ENCODE assay signal across 15 mouse cellular contexts in genomic region chr16:11282655-11283232, GRCm38 (mm10). TPM values are rescaled to one million over a fixed set of nuclear protein-coding genes. Genes with fewer than 3 reads are reported as not detected.
DNase-seq lines count a peak whose midpoint lies in the region; TF ChIP-seq lines count a peak whose summit lies in the region.
"Had no signal": no experiment of that assay in that cellular context is flagged by ENCODE, and none has a peak within 500 bp of the region (broad histone marks: within the 10 kb centered on the region; RNA-seq: fewer than 3 reads in every experiment).

No protein-coding gene starts in this region.

- intact Hi-C loops in gastrocnemius, postnatal 14 days (cut with DNase I; ENCODE audit: low total_unique reads): no loop called here

- TF ChIP-seq POLR2A in brain, embryonic 14.5 days (IDR thresholded peaks at IDR 0.05; ENCODE audit: borderline replicate concordance, extremely low read depth, insufficient read depth, insufficient read length, poor library complexity, severe bottlenecking): no peak

- peak; percentile 11 for DNase-seq in kidney, adult 11 months
- DNase-seq in kidney, postnatal 14 days: no peak
- DNase-seq in A20 (ENCODE audit: low read depth, low spot score): peak; percentile 41
- peak; percentile 0 for DNase-seq in brain, embryonic 14.5 days (ENCODE audit: low read depth)
- DNase-seq in layer of hippocampus, postnatal 10 days (ENCODE audit: low spot score in 2 of 2): peak; percentile 19 to 20
- DNase-seq in gastrocnemius, postnatal 14 days: no peak
- no peak for DNase-seq in gastrocnemius, postnatal 10 days
- no peak for DNase-seq in embryo, embryonic 11 days
- DNase-seq: cerebellum, postnatal 25 days; gastrocnemius, adult 2 months; liver, embryonic 13.5 days had no signal

- no peak for TF ChIP-seq CTCF in brain, embryonic 14.5 days (IDR thresholded peaks at IDR 0.05; ENCODE audit: borderline replicate concordance, extremely low read depth, insufficient read depth, insufficient read length)

RNA-seq across cellular contexts. Expression of gene Gspt1, which starts 28.6 kb away (rescaled TPM):
- 34.3 and 54.9 TPM in 2 replicates for polyA plus RNA-seq in brain, embryonic 14.5 days (2012; rRNA removed)
- 100 to 1,000 TPM; 101 to 107 TPM for total RNA-seq in layer of hippocampus, postnatal 10 days (2021)
- 10 to 100 TPM; 62.9 to 67.7 TPM for total RNA-seq in gastrocnemius, postnatal 14 days (2021)
- 10 to 100 TPM; 69.9 to 73.9 TPM for total RNA-seq in gastrocnemius, postnatal 10 days (2021)

RNA-seq across cellular contexts. Expression of gene Tnfrsf17, which starts 30.9 kb away (rescaled TPM):
- polyA plus RNA-seq in brain, embryonic 14.5 days (2012; rRNA removed): 0.15 and 0.25 TPM in 2 replicates
- not detected for total RNA-seq in layer of hippocampus, postnatal 10 days (2021)
- not detected for total RNA-seq in gastrocnemius, postnatal 14 days (2021)
- under 1 TPM in 1 of 2 experiments, not detected in 1; 0.31 TPM for total RNA-seq in gastrocnemius, postnatal 10 days (2021)
- total RNA-seq: gastrocnemius, adult 2 months; megakaryocyte progenitor cell, adult 5-6 weeks had no signal
- polyA plus RNA-seq: embryonic facial prominence, embryonic 15.5 days; hindbrain, embryonic 12.5 days; liver, embryonic 13.5 days; stomach, embryonic 14.5 days had no signal

RNA-seq across cellular contexts. Expression of gene Snx29, which starts 40.0 kb away (rescaled TPM):
- polyA plus RNA-seq in brain, embryonic 14.5 days (2012; rRNA removed): 6.6 and 16.0 TPM in 2 replicates
- 10 to 100 TPM; 33.1 to 33.4 TPM for total RNA-seq in layer of hippocampus, postnatal 10 days (2021)
- 1 to 10 TPM; 8.4 to 9.5 TPM for total RNA-seq in gastrocnemius, postnatal 14 days (2021)
- total RNA-seq in gastrocnemius, postnatal 10 days (2021): 10 to 100 TPM; 12.9 to 16.0 TPM

Comparison
In these comparisons a context has a peak if more than half of its experiments do, and no peak if none do; other contexts are left out.
1. DNase-seq: peak in kidney, adult 11 months (single experiment), A20 (single experiment), brain, embryonic 14.5 days (single experiment) and layer of hippocampus, postnatal 10 days (2 of 2); none in kidney, postnatal 14 days (single experiment), gastrocnemius, postnatal 14 days (single experiment), gastrocnemius, postnatal 10 days (single experiment) and embryo, embryonic 11 days (single experiment).